Mouse (Mus musculus): Measurements from ENCODE around the gene Hsp90b1. TPM values are rescaled to one million over a fixed set of nuclear protein-coding genes. Genes with fewer than 3 reads are reported as not detected.
A peak's percentile ranks its signal among the peaks of the same experiment; 100 is the strongest.

Gene Hsp90b1
- 432 and 438 TPM in 2 replicates for polyA plus RNA-seq (2016; fragmentation: Nextera tagmentation; extraction: Ambion mirVana)

GRCm38 (mm10) chr10:86705318-86705921 is at the start of gene Hsp90b1, which contains the start of gene Ttc41:
TSS of gene Hsp90b1 (minus strand) at chr10:86705509.
TSS of gene Ttc41 (plus strand) at chr10:86705811.
- under 1% methylated on average over 51 of the region's 51 CpGs for WGBS (ENCODE audit: insufficient replicate concordance)
- Histone ChIP-seq H3K9ac (peak within 1 kb of the TSS; percentile 91), H3K27ac (peak within 1 kb of the TSS; percentile 90), H3K4me1 (peaks cover 57% of the 10 kb centered on the region), H3K4me2 (peak within 1 kb of the TSS; percentile 83), H3K9me3 (replicated peaks) (no peaks in the 10 kb centered on the region), H3K4me3 (peak within 1 kb of the TSS; percentile 93), H3K36me3 (peaks cover 37% of the 10 kb centered on the region), H3K27me3 (replicated peaks) (no peaks in the 10 kb centered on the region)
- peak; percentile 96 for ATAC-seq

GRCm38 (mm10) chr10:86744306-86744705 is 39.0 kb upstream of the Hsp90b1 start:
- Histone ChIP-seq H3K4me3 (no peak overlapping the region), H3K9ac (no peak overlapping the region), H3K27me3 (replicated peaks) (no peaks in the 10 kb centered on the region), H3K9me3 (replicated peaks) (no peaks in the 10 kb centered on the region), H3K4me1 (no peaks in the 10 kb centered on the region), H3K4me2 (no peak overlapping the region), H3K36me3 (no peaks in the 10 kb centered on the region), H3K27ac (no peak overlapping the region)
- WGBS (ENCODE audit: insufficient replicate concordance) = 73% methylated on average over 7 of the region's 7 CpGs
- ATAC-seq = no peak

GRCm38 (mm10) chr10:86742918-86743317 is 37.6 kb upstream of the Hsp90b1 start:
- Histone ChIP-seq H3K4me2 (no peak overlapping the region), H3K36me3 (no peaks in the 10 kb centered on the region), H3K4me1 (no peaks in the 10 kb centered on the region), H3K4me3 (no peak overlapping the region), H3K9me3 (replicated peaks) (no peaks in the 10 kb centered on the region), H3K9ac (no peak overlapping the region), H3K27ac (no peak overlapping the region), H3K27me3 (replicated peaks) (no peaks in the 10 kb centered on the region)
- no peak for ATAC-seq
- WGBS (ENCODE audit: insufficient replicate concordance) = 68% methylated on average over 2 of the region's 2 CpGs

GRCm38 (mm10) chr10:86735036-86735435 is 29.7 kb upstream of the Hsp90b1 start:
- H3K4me1 ChIP-seq = no peaks in the 10 kb centered on the region; the same call in 1 of the 2 replicates
- H3K27me3 ChIP-seq (replicated peaks) = no peaks in the 10 kb centered on the region
- ATAC-seq = no peak
- WGBS (ENCODE audit: insufficient replicate concordance) = 82% methylated on average over 4 of the region's 4 CpGs
- no peaks in the 10 kb centered on the region for H3K9me3 ChIP-seq (replicated peaks)
- H3K4me3 ChIP-seq = no peak overlapping the region
- no peaks in the 10 kb centered on the region for H3K36me3 ChIP-seq
- no peak overlapping the region for H3K9ac ChIP-seq
- H3K27ac ChIP-seq = no peak overlapping the region
- H3K4me2 ChIP-seq = no peak overlapping the region

GRCm38 (mm10) chr10:86731500-86731863 is 26.2 kb upstream of the Hsp90b1 start:
- H3K9me3 ChIP-seq (replicated peaks) = no peaks in the 10 kb centered on the region
- H3K27me3 ChIP-seq (replicated peaks) = no peaks in the 10 kb centered on the region
- no peak overlapping the region for H3K4me3 ChIP-seq
- H3K27ac ChIP-seq = no peak overlapping the region
- H3K36me3 ChIP-seq = no peaks in the 10 kb centered on the region
- no peak overlapping the region for H3K9ac ChIP-seq
- peaks cover 12% of the 10 kb centered on the region for H3K4me1 ChIP-seq
- no peak for ATAC-seq
- H3K4me2 ChIP-seq = no peak overlapping the region
- WGBS (ENCODE audit: insufficient replicate concordance) = 31% methylated on average over 2 of the region's 2 CpGs

GRCm38 (mm10) chr10:86730823-86731499 is 25.7 kb upstream of the Hsp90b1 start:
- no peaks in the 10 kb centered on the region for H3K36me3 ChIP-seq
- H3K27me3 ChIP-seq (replicated peaks) = no peaks in the 10 kb centered on the region
- no peaks in the 10 kb centered on the region for H3K9me3 ChIP-seq (replicated peaks)
- H3K4me1 ChIP-seq = peaks cover 13% of the 10 kb centered on the region
- H3K4me2 ChIP-seq = peak overlapping the region; percentile 73
- WGBS (ENCODE audit: insufficient replicate concordance) = 7% methylated on average over 22 of the region's 22 CpGs
- H3K9ac ChIP-seq = peak overlapping the region; percentile 53
- ATAC-seq = no peak; the same call in 1 of the 2 replicates
- H3K27ac ChIP-seq = no peak overlapping the region
- peak overlapping the region; percentile 51 for H3K4me3 ChIP-seq

- Histone ChIP-seq H3K9ac (no peak overlapping the region), H3K27ac (peak overlapping the region; percentile 23; the same call in 1 of the 2 replicates)
Measured at GRCm38 (mm10) chr10:86728176-86728575, 22.9 kb upstream of the Hsp90b1 start.

GRCm38 (mm10) chr10:86727548-86727980 is 22.3 kb upstream of the Hsp90b1 start:
- Histone ChIP-seq H3K36me3 (no peaks in the 10 kb centered on the region), H3K27ac (peak overlapping the region; percentile 23; the same call in 1 of the 2 replicates), H3K4me3 (peak overlapping the region; percentile 34), H3K27me3 (replicated peaks) (no peaks in the 10 kb centered on the region), H3K4me2 (peak overlapping the region; percentile 67), H3K9ac (peak overlapping the region; percentile 25; the same call in 1 of the 2 replicates), H3K4me1 (peaks cover 13% of the 10 kb centered on the region), H3K9me3 (replicated peaks) (no peaks in the 10 kb centered on the region)
- 2% methylated on average over 12 of the region's 12 CpGs for whole genome bisulfite sequencing (ENCODE audit: insufficient replicate concordance)
- peak; percentile 72 for ATAC-seq

More at GRCm38 (mm10) chr10:86728176-86728575, 22.9 kb upstream of the Hsp90b1 start:
- Histone ChIP-seq H3K4me1 (peaks cover 13% of the 10 kb centered on the region), H3K27me3 (replicated peaks) (no peaks in the 10 kb centered on the region), H3K9me3 (replicated peaks) (no peaks in the 10 kb centered on the region), H3K4me2 (peak overlapping the region; percentile 67), H3K36me3 (no peaks in the 10 kb centered on the region), H3K4me3 (no peak overlapping the region)
- ATAC-seq = no peak
- WGBS (ENCODE audit: insufficient replicate concordance) = 77% methylated on average over 3 of the region's 3 CpGs

GRCm38 (mm10) chr10:86712156-86712555 is 6.8 kb upstream of the Hsp90b1 start:
- Histone ChIP-seq H3K9me3 (replicated peaks) (no peaks in the 10 kb centered on the region), H3K4me3 (no peak overlapping the region), H3K36me3 (no peaks in the 10 kb centered on the region), H3K27ac (no peak overlapping the region), H3K9ac (no peak overlapping the region), H3K4me2 (no peak overlapping the region), H3K27me3 (replicated peaks) (no peaks in the 10 kb centered on the region), H3K4me1 (peaks cover 9% of the 10 kb centered on the region)
- WGBS (ENCODE audit: insufficient replicate concordance) = 77% methylated on average over 3 of the region's 3 CpGs
- ATAC-seq = no peak

GRCm38 (mm10) chr10:86707134-86707533 is 1.8 kb upstream of the Hsp90b1 start:
- peak overlapping the region; percentile 79 for H3K9ac ChIP-seq
- H3K9me3 ChIP-seq (replicated peaks) = no peaks in the 10 kb centered on the region
- H3K4me2 ChIP-seq = peak overlapping the region; percentile 83
- H3K27me3 ChIP-seq (replicated peaks) = no peaks in the 10 kb centered on the region
- peaks cover 21% of the 10 kb centered on the region for H3K36me3 ChIP-seq
- peak overlapping the region; percentile 90 for H3K27ac ChIP-seq
- peaks cover 41% of the 10 kb centered on the region for H3K4me1 ChIP-seq
- WGBS (ENCODE audit: insufficient replicate concordance) = 61% methylated on average over 3 of the region's 3 CpGs
- peak overlapping the region; percentile 93 for H3K4me3 ChIP-seq
- no peak for ATAC-seq

GRCm38 (mm10) chr10:86705922-86706752 is 828 bp upstream of the Hsp90b1 start:
- Histone ChIP-seq H3K27me3 (replicated peaks) (no peaks in the 10 kb centered on the region), H3K9ac (peak overlapping the region; percentile 79), H3K36me3 (peaks cover 30% of the 10 kb centered on the region), H3K4me2 (peak overlapping the region; percentile 83), H3K4me3 (peak overlapping the region; percentile 93), H3K9me3 (replicated peaks) (no peaks in the 10 kb centered on the region), H3K27ac (peak overlapping the region; percentile 90), H3K4me1 (peaks cover 50% of the 10 kb centered on the region)
- WGBS (ENCODE audit: insufficient replicate concordance) = 2% methylated on average over 33 of the region's 33 CpGs
- ATAC-seq = peak; percentile 79

Measured in liver, embryonic 12.5 days (tissue).